Mouse (Mus musculus): ENCODE measurements at regions not wholly inside any gene's neighbourhood (a gene's known extent, or its start where the extent isn't known, plus 50 kb on each side); places are given as distances from the start of the nearest gene placed in this dataset.

DNA sequence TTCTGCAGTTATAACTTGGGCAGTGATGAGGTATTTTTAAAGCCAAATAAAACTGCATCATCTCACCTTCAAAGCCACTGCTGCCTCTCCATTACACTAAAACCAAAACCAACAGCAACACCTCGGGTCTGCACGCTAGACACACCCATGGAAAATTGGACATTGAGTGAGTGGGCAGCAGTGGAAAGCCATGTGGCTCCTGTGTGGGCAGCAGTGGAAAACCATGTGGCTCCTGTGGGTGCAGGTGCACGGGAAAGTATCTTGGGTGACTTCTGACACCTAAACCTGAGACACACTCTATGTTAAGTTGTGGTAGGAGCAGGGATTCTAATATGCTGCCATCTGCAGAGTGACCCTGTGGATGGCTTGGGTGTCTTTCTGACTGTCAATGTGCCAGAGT lies 245.3 kb downstream of the Tle4 start:
- H3K27me3 ChIP-seq (replicated peaks): no peaks in the 10 kb centered on the region
- 68% methylated on average over 3 of the region's 3 CpGs for WGBS (ENCODE audit: insufficient replicate concordance)
- no peaks in the 10 kb centered on the region for H3K9me3 ChIP-seq (replicated peaks)
- H3K4me2 ChIP-seq: no peak overlapping the region
- no peak overlapping the region for H3K27ac ChIP-seq
- H3K9ac ChIP-seq: no peak overlapping the region
- no peak overlapping the region for H3K4me3 ChIP-seq
- no peaks in the 10 kb centered on the region for H3K36me3 ChIP-seq
- no peak for ATAC-seq
- H3K4me1 ChIP-seq: no peaks in the 10 kb centered on the region

DNA sequence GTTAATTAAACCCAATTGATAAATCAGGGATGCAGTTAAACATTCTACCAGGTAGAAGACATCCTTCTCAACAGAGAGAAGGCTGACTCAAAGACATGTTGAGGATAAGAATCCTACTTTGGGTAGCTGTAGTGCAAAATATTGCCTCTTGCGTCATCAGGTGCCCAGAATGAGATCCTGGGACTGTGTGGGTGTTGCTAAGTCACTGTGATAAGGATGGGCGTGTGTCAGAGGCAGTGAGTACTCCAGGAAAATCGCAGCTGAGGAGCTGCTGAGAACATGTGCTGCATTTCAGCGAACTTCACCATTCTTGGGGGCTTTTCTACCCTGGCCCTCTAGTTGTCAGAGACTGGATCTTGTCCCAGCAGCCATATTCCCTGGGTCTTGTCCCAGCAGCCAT lies 244.7 kb downstream of the Tle4 start:
- no peaks in the 10 kb centered on the region for H3K9me3 ChIP-seq (replicated peaks)
- H3K4me1 ChIP-seq: no peaks in the 10 kb centered on the region
- no peak overlapping the region for H3K4me2 ChIP-seq
- no peaks in the 10 kb centered on the region for H3K36me3 ChIP-seq
- H3K27me3 ChIP-seq (replicated peaks): no peaks in the 10 kb centered on the region
- ATAC-seq: no peak
- no peak overlapping the region for H3K4me3 ChIP-seq
- 39% methylated on average over 4 of the region's 4 CpGs for WGBS (ENCODE audit: insufficient replicate concordance)
- no peak overlapping the region for H3K27ac ChIP-seq
- no peak overlapping the region for H3K9ac ChIP-seq

DNA sequence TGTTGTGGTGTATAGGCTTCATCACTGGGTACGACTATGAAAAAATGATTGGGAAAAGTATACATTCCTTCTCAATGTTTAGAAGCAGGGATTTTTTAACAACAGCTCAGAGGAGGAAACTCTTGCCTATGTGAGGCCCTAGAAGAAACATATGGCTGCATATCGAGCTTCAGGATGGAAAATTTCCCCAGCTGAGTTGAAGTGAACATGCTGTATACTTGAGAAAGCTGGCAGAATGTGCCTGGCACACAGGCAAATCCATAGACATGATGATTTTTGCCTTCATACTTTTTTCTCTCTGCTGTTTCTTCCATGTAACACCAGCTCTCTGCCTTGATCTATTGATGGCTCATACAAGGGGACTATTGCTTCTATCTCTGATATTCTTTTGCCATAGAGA lies 242.7 kb downstream of the Tle4 start:
- Histone ChIP-seq H3K9ac (no peak overlapping the region), H3K27me3 (replicated peaks) (no peaks in the 10 kb centered on the region), H3K9me3 (replicated peaks) (no peaks in the 10 kb centered on the region), H3K27ac (no peak overlapping the region), H3K4me1 (no peaks in the 10 kb centered on the region), H3K36me3 (no peaks in the 10 kb centered on the region), H3K4me3 (no peak overlapping the region), H3K4me2 (no peak overlapping the region)
- 54% methylated on average over 2 of the region's 2 CpGs for WGBS (ENCODE audit: insufficient replicate concordance)
- no peak for ATAC-seq

DNA sequence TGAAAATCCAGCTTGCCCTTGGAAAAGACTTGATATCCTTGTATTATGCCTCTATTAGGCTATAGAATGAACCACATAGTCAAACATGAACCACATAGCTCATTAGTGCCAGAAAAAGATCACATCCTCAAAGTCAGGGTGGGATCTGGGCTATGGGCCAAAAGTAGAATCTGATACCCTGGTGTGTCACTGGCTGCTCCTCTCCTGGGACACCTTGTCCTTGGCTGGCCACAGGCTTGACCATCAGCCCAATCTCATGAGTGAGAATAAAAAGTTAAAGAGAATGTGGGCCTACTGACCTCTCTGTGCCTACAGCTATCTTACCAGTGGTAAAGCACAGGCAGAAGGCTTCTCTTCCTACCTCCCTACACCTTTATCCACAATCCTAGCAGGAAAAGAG lies 241.9 kb downstream of the Tle4 start:
- no peak overlapping the region for H3K4me3 ChIP-seq
- H3K4me1 ChIP-seq: no peaks in the 10 kb centered on the region
- no peak for ATAC-seq

DNA sequence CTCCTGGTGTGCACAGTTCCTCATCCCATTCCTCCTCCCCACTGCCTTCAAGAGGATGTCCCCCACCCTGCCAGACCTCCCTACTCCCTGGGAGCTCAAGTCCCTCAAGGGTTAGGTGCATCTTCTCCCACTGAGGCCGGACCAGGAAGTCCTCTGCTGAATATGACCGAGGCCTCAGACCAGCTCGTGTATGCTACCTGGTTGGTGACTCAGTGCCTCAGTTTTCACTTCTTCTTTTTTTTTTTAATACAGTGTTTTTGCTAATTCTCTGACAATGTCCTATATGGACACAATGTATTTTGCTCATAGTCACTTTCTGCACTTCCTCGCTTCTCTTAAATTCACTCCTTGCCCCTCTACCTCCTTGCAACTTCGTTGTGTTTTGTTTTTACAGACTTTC lies 237.2 kb downstream of the Tle4 start:
- 63% methylated on average over 5 of the region's 5 CpGs for WGBS (ENCODE audit: insufficient replicate concordance)
- Histone ChIP-seq H3K27ac (no peak overlapping the region), H3K4me3 (no peak overlapping the region), H3K27me3 (replicated peaks) (no peaks in the 10 kb centered on the region), H3K4me1 (no peaks in the 10 kb centered on the region), H3K9me3 (replicated peaks) (no peaks in the 10 kb centered on the region), H3K36me3 (no peaks in the 10 kb centered on the region), H3K4me2 (no peak overlapping the region), H3K9ac (no peak overlapping the region)
- ATAC-seq: no peak

More for the DNA sequence above, 241.9 kb downstream of the Tle4 start:
- no peaks in the 10 kb centered on the region for H3K27me3 ChIP-seq (replicated peaks)
- H3K4me2 ChIP-seq: no peak overlapping the region
- H3K9ac ChIP-seq: no peak overlapping the region
- no peak overlapping the region for H3K27ac ChIP-seq
- H3K36me3 ChIP-seq: no peaks in the 10 kb centered on the region
- no peaks in the 10 kb centered on the region for H3K9me3 ChIP-seq (replicated peaks)

DNA sequence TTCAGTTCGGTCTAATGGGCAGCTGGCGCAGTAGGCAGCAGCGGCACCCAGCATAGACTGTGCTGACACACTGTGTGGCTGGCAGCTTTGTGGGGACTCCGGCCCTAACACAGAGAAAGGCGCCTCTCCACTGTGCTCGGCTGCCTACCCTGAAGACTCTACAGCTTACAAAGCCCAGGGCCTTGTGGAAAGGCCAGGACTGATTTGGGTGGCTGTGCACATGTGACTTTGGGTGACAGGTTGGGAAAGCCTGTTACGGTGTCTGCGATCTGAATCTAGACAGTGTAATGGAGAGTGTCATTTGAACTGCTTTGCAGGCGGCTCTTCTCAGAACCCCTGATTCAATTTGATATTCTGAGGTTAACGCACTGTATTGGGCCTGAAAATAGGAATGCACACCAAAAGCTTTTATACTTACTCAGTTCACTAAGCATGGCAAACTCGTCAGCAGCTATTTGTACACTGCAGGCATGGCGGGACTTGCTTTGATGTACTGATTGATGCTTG lies 228.7 kb downstream of the Tle4 start:
- H3K9ac ChIP-seq: no peak overlapping the region
- H3K27ac ChIP-seq: no peak overlapping the region
- WGBS (ENCODE audit: insufficient replicate concordance): 77% methylated on average over 12 of the region's 12 CpGs
- H3K4me2 ChIP-seq: no peak overlapping the region
- no peak for ATAC-seq
- H3K36me3 ChIP-seq: no peaks in the 10 kb centered on the region
- H3K4me1 ChIP-seq: no peaks in the 10 kb centered on the region
- H3K4me3 ChIP-seq: no peak overlapping the region
- H3K9me3 ChIP-seq (replicated peaks): no peaks in the 10 kb centered on the region
- no peaks in the 10 kb centered on the region for H3K27me3 ChIP-seq (replicated peaks)

DNA sequence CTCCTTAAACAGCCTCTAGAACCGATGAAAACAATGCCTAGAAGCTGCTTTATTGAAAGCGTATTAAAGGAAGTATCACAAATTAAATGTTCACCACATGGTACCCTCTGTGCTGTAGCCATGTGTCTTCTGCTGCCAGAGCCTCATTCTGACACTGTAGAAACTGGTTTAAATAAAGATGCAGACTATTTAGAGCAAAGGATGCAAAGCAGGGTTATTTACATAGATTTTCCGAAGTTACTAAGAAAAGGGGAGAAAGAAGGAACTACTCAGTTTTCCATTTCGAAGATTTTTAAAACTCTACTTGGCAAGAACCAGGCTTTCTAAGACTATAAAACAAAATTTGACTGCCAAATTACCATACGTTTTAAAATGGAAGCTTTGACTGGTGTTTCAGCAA lies 226.5 kb downstream of the Tle4 start:
- Histone ChIP-seq H3K4me3 (no peak overlapping the region), H3K27me3 (replicated peaks) (no peaks in the 10 kb centered on the region), H3K9me3 (replicated peaks) (no peaks in the 10 kb centered on the region), H3K4me1 (no peaks in the 10 kb centered on the region), H3K4me2 (no peak overlapping the region), H3K36me3 (no peaks in the 10 kb centered on the region), H3K9ac (no peak overlapping the region), H3K27ac (no peak overlapping the region)
- 62% methylated on average over 5 of the region's 5 CpGs for WGBS (ENCODE audit: insufficient replicate concordance)
- no peak for ATAC-seq

DNA sequence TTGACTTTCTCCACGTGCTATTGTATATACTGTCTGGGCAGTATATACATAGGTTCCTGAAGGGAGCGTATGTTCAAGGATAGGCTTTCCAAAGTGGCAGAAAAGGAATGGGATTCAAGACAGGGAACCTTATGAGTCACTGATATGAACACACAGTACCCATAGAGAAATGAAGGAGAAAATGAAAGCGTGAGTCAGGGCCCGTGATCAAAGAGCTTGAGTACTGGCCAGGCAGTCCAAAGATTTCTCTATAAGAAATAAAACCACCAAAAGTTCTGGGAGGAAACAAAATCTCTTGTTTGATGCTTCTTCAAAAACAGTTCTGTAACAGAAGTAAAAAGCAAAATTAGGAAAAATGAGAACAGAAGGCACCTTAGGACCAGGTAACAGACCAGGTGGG lies 223.9 kb downstream of the Tle4 start:
- no peak overlapping the region for H3K4me3 ChIP-seq
- no peaks in the 10 kb centered on the region for H3K27me3 ChIP-seq (replicated peaks)
- H3K27ac ChIP-seq: no peak overlapping the region
- ATAC-seq: no peak
- no peaks in the 10 kb centered on the region for H3K36me3 ChIP-seq
- 72% methylated on average over 4 of the region's 4 CpGs for WGBS (ENCODE audit: insufficient replicate concordance)
- no peak overlapping the region for H3K9ac ChIP-seq
- H3K4me2 ChIP-seq: no peak overlapping the region
- no peaks in the 10 kb centered on the region for H3K9me3 ChIP-seq (replicated peaks)
- H3K4me1 ChIP-seq: no peaks in the 10 kb centered on the region

DNA sequence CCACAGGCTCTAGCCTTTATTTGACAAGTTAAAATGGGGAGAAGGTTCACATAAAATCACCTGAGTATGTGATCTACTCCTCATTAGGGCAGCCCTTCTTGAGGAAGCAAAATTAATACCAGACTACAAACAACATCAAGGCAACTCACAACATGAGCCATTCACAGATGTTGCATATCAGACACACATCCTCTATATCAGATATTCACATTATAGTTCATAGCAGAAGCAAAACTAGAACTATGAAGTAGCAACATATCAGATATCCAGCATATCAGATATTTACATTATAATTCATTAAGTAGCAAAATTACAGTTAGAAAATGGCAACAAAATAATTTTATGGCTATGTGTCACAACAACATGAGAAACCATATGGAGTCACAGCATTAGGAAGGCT lies 217.0 kb downstream of the Tle4 start:
- Histone ChIP-seq H3K36me3 (no peaks in the 10 kb centered on the region), H3K4me3 (no peak overlapping the region), H3K4me1 (no peaks in the 10 kb centered on the region), H3K27me3 (replicated peaks) (no peaks in the 10 kb centered on the region), H3K4me2 (no peak overlapping the region), H3K9ac (no peak overlapping the region), H3K9me3 (replicated peaks) (no peaks in the 10 kb centered on the region), H3K27ac (no peak overlapping the region)
- ATAC-seq: no peak

DNA sequence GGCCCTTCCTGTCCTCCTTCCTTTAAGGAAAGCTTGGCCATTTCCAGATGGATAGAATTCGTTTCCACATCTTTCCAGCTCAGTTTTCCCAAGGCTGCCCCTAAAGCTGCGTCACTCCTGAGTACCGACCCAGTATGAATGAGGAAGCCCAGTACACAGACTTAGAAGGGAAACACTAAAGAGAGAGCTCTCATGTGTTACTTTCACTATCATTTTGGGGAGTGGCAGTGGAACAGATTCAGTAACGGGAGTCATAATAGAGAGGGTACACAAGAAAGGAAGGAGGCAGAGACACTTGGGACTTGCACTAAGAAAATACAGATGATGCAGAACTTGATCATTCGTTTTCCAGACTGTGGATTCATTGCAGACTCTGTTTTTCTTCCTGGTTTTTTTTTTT lies 210.1 kb downstream of the Tle4 start:
- no peak overlapping the region for H3K4me2 ChIP-seq
- WGBS (ENCODE audit: insufficient replicate concordance): 43% methylated on average over 5 of the region's 5 CpGs
- ATAC-seq: no peak
- H3K9me3 ChIP-seq (replicated peaks): no peaks in the 10 kb centered on the region
- H3K27ac ChIP-seq: no peak overlapping the region
- no peaks in the 10 kb centered on the region for H3K27me3 ChIP-seq (replicated peaks)
- H3K9ac ChIP-seq: no peak overlapping the region
- no peaks in the 10 kb centered on the region for H3K4me1 ChIP-seq
- no peaks in the 10 kb centered on the region for H3K36me3 ChIP-seq
- no peak overlapping the region for H3K4me3 ChIP-seq

DNA sequence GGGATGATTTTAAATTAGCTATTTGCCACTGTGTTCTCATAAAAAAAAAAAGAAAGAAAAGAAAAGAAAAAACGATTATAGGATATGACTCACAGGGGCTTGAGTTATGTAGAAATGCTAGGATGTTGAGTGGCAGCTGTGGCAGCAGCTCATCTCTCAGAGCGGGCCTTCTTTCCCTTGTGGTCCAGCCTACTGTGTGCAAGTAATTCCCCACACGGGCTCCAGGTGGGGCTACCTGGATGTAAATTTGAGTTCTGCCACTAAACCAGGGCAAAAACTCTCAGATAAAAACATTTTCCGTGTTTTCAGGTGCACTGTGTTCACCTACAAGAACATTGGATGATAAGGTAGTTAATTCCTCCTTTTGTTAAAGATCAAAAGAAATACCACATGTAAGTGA lies 209.3 kb downstream of the Tle4 start:
- ATAC-seq: no peak
- Histone ChIP-seq H3K4me1 (no peaks in the 10 kb centered on the region), H3K4me2 (no peak overlapping the region), H3K36me3 (no peaks in the 10 kb centered on the region), H3K4me3 (no peak overlapping the region), H3K27ac (no peak overlapping the region), H3K27me3 (replicated peaks) (no peaks in the 10 kb centered on the region), H3K9ac (no peak overlapping the region), H3K9me3 (replicated peaks) (no peaks in the 10 kb centered on the region)
- 28% methylated on average over 4 of the region's 4 CpGs for WGBS (ENCODE audit: insufficient replicate concordance)

DNA sequence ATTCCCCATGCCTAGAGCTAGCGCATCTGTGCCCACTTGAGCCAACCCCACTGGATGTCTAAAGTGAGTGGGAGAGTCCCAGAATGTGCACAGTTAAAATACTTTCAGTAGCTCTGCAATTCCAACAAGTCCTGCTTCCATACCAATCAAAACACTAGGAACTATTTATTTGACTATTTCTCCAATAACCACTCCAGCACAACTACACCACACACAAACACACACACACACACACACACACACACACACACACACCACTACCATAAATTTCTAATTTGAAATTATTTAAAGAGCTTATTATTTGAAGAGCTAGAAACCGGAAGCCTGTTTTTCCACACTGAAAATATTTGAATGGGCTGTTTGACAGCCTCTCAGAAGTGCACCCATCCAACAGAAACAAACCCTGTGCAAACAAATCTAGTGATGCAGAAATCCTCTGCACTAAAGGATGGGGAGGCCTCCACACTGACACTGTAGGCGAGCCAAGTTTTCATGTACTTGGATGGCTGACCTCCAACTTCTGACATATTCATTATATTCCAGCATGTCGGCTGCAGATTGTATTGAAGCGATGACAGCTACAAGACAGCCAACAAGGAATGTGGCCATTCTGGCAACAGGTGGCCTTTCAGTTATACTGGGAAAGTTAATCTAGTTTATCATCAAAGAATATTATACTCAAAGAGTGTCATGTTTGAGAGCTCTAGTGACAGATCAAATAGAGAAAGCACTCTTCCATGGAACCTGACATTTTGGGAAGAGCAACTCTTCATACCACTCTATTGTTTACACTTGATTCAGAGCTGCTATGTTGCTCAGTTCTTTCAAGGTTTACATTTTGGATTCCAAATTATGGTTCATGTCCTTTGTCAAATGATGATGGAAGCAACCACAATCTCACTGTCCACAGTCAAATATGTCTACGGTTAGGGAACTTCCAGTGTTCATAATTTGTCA lies 207.7 kb downstream of the Tle4 start:
- Histone ChIP-seq H3K4me2 (no peak overlapping the region), H3K4me1 (no peaks in the 10 kb centered on the region), H3K9ac (no peak overlapping the region), H3K27me3 (replicated peaks) (no peaks in the 10 kb centered on the region), H3K36me3 (no peaks in the 10 kb centered on the region), H3K9me3 (replicated peaks) (no peaks in the 10 kb centered on the region), H3K4me3 (no peak overlapping the region), H3K27ac (no peak overlapping the region)
- 67% methylated on average over 6 of the region's 6 CpGs for WGBS (ENCODE audit: insufficient replicate concordance)
- no peak for ATAC-seq

DNA sequence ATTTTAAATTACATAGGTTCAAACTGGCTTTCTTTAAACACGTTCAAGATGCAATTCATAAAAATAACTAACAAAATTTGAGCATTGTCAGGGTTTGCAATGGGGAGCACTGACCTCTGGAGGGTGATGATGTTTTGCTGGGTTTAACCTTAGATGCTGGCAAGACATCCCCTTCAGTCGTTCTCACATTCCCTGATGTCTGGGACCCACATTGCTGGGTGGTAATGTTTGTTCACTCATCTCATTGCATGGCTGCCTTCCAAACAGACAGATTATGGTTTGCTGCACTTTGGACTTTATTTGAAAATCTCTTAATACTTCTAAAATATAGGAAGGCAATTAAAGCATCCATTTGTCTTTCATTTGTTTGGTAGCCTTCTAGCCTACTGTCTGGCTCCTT lies 206.9 kb downstream of the Tle4 start:
- no peaks in the 10 kb centered on the region for H3K36me3 ChIP-seq
- no peak overlapping the region for H3K27ac ChIP-seq
- H3K4me1 ChIP-seq: no peaks in the 10 kb centered on the region
- no peaks in the 10 kb centered on the region for H3K27me3 ChIP-seq (replicated peaks)
- WGBS (ENCODE audit: insufficient replicate concordance): 38% methylated on average over 2 of the region's 2 CpGs
- H3K4me2 ChIP-seq: no peak overlapping the region
- no peak overlapping the region for H3K4me3 ChIP-seq
- no peak overlapping the region for H3K9ac ChIP-seq
- no peaks in the 10 kb centered on the region for H3K9me3 ChIP-seq (replicated peaks)
- no peak for ATAC-seq

Data from liver, embryonic 12.5 days (tissue).